Mouse (Mus musculus): ENCODE measurements around the gene Cep19.
"Not testable (repeated sequence)": the region's sequence is repeated elsewhere in the genome, so short reads cannot be mapped to it uniquely, and the experiment has no call there.

Cep19 gene

DNA sequence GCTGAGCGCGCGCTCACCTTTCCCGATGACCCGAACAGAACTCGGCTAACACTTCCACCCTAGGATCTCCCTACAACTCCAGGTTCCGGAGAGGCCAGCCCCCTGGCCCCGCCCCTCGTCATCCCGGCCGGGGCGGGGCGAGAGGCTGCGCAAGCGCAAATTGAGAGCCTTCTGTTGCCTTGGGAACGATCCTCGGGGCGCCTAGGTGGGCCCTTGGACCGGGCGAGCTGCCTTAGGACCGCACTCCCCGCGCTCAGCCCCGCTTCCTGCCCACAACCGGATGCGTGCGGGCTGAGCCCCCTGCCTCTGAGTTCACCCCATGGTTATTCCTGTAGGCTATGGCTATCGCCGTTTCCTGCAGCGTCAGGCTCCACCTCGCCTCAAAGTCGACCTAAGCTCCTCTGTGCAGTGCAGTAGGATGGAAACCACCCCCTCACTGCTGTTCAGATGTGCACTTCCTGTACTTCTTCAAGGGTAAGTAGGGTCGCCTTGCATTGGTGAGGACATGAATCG, at the start of gene Cep19, which contains the start of gene Pigx:
Gene Cep19, plus strand, starts transcription at position 163 of the 513 bp plus-strand sequence.
Gene Pigx, minus strand, starts transcription at position 103 of the 513 bp plus-strand sequence.
- in situ Hi-C loops (cut with MboI; ENCODE audit: low pct_unique_long_range_greater_than_20kb in 1 of 2, low sequenced_read_pairs in 2 of 2, unreplicated experiment in 1 of 2): no loop called here

DNA sequence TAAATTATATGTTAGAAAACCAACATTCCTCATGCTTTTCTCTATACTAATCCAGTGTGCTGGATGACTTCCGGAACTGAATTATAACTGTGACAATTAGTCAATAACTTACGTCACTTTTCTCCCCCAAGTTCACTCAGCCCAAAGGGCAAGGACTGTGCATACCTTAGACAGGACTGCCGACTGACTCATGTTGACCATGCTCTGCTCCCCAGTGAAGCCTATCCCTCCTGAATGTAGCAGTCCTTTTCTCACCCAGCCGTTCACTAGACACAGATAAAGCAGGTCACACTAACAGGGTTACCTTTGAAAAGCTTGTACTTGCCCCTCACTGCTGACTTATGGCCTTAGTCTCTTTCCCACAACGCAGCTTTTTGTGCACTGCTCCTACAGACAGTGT, 40.8 kb upstream of the Cep19 start:
- in situ Hi-C loops (cut with MboI; ENCODE audit: low pct_unique_long_range_greater_than_20kb in 1 of 2, low sequenced_read_pairs in 2 of 2, unreplicated experiment in 1 of 2): no loop called here

DNA sequence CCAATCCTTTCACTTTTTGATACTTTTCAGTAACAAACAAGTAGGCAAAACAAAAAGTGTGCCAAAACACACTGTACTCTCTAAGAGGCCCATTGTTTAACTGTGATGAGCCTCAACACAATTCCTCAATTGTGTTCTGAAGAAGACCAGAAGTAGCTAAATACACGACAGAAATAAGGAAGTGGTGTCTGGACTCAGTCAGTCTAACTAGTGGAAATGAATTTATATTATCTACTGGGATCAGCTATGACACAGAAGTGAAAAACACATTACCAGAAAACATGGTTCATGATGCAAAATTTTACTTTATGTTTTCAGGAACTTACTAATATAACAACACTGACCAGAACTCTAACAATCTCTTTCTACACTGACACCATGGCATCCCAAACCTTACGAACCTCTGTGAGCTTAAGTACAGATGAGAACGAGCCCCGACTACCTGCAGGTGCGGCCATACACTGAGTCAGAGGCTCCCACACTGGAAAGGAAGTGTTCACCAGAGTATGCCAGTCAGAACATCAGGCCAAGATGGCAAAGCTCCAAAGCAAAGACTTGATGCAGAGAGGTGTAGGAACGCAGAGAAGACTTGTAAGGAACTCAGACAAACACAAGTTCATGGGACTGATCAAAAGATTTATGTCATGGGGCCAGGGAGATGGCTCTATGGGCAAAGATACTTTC, 39.6 kb upstream of the Cep19 start:
- in situ Hi-C loops (cut with MboI; ENCODE audit: low pct_unique_long_range_greater_than_20kb in 1 of 2, low sequenced_read_pairs in 2 of 2, unreplicated experiment in 1 of 2): no loop called here

DNA sequence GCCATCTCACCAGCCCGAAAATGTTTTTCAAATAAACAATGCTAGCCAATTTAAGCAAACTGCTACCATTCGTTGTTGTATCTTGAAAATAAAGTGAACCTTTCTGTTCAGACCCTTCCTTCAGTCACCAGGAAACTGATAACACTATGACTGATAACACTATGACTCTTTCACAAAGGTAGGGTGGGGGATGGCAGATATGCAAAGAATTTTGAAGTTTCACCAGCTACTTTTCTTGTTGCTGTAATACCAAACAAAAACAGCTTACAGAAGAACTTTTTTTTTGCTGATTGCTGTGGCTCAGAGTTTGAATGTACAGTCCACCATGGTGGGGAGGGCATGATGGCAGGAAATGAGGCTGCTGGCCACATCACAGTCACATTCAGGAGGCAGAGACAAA, 37.4 kb upstream of the Cep19 start:
- in situ Hi-C loops (cut with MboI; ENCODE audit: low pct_unique_long_range_greater_than_20kb in 1 of 2, low sequenced_read_pairs in 2 of 2, unreplicated experiment in 1 of 2): no loop called here

DNA sequence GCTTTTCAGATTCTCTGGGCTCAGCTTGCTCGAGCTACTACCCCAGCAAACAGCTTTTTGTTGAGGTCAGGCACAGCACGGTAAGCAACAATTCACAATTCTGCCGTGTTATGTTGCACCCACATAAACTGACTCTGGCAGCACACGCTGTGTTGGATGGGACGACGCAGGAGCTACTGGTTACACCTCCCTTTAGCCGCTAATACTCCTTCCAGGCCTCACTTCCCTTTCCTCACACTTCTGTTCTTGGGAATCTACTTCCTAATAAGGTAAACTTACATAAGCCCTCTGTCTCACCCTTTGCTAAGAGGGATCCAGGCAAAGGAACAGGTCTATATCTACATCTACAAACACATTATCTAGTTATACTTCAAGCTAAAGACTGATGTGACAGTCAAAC, 35.7 kb upstream of the Cep19 start:
- in situ Hi-C loops (cut with MboI; ENCODE audit: low pct_unique_long_range_greater_than_20kb in 1 of 2, low sequenced_read_pairs in 2 of 2, unreplicated experiment in 1 of 2): no loop called here

DNA sequence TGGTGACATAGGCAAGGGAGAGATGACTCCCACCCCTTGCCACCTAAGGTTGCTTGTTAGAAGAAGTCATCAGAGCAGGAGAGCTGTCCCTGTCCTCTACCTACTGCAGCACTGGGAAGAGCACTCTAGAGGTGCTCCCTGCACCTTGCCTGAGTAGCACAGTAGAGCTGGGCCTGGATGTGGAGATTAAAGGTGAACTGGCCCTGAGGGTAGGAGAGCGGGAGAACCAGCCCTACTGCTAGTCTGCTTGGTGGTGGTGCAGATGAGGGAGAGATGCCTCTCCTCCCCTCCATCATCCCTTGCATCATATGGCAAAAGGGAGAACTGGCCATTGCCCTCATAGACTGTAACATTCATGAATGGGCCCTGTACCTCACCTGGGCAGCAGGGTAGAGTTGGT, 32.7 kb upstream of the Cep19 start:
- in situ Hi-C loops (cut with MboI; ENCODE audit: low pct_unique_long_range_greater_than_20kb in 1 of 2, low sequenced_read_pairs in 2 of 2, unreplicated experiment in 1 of 2): no loop called here

DNA sequence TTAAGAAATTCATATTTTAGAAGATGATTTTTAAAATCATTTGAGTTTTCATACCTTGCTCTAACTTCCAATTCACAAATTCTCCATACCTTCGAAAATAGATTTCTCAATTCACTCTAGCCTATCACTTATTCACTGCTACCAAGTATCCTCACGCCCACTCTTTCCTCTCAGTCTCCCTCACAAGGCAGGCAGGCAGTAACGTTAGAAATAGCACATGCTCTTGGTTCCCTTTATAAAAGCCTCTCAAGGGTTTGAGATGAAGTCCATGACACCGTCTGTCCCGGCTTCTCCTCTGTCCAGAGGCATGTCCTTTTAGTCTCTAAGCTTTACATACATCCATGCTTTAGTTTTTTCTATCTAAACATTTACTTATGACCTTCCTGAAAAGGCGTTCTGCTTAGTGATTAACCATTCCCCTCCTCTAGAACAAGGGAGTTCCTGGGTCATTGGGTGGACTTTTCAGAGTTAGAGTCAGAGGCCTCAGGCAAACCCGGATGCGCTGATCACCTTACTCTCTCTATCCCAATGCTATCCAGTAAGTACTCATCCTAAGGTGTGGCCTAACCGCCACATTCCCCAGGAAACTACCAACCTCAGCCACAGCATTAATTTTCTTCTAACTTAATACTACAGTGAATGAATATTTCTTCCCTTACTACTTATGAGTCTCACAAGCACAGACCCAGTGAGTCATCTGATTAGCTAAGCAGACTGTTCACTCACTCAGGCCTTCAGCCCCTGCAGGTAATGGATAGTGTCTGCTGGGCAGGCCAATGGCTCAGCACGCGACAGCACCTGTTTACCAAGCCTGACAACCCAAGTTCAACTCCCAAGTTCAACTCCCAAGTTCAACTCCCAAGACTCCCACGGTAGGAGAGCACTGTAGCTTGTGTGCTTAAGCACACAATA, 31.0 kb upstream of the Cep19 start:
- in situ Hi-C loops (cut with MboI; ENCODE audit: low pct_unique_long_range_greater_than_20kb in 1 of 2, low sequenced_read_pairs in 2 of 2, unreplicated experiment in 1 of 2): no loop called here

DNA sequence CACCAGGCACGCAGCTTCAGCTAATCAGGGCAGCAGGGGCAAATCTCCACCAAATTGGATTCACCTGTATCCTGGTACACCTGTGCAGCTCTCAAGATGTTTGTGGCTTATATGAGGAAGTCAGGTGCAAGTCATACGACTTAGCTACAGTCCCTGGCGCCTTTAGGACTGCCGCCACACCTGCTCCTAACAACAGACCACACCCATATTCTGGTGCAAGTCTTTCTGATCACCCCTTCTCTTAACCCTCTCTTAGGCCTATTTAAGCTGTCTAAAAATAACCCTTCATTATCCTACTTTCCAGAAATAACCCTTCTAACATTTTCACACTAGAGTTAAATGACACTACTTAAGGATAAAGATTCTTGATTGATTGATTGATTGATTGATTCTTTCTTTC, 29.5 kb upstream of the Cep19 start:
- in situ Hi-C loops (cut with MboI; ENCODE audit: low pct_unique_long_range_greater_than_20kb in 1 of 2, low sequenced_read_pairs in 2 of 2, unreplicated experiment in 1 of 2): not testable (repeated sequence)

DNA sequence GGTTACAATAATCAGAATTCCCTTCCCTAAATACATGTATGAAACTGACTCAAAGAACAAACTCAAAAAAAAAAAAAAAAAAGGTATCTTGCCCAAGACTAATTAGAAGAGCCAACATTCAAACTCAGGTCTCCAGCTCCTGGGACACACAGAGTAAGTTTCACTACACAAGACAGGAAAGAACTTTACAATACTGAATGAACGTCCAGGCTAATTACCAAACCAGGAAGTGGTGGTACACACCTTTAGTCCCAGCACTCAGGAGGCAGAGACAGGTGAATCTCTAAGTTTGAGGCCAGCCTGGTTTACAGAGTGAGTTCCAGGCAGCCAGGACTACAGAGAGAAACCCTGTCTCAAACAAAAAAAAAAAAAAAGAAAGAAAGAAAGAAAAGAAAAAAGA, 23.8 kb upstream of the Cep19 start:
- in situ Hi-C loops (cut with MboI; ENCODE audit: low pct_unique_long_range_greater_than_20kb in 1 of 2, low sequenced_read_pairs in 2 of 2, unreplicated experiment in 1 of 2): no loop called here

- in situ Hi-C loops (cut with MboI; ENCODE audit: low pct_unique_long_range_greater_than_20kb in 1 of 2, low sequenced_read_pairs in 2 of 2, unreplicated experiment in 1 of 2): no loop called here
Observed at GRCm38 (mm10) chr16:32076406-32076805, 23.2 kb upstream of the Cep19 start.

- in situ Hi-C loops (cut with MboI; ENCODE audit: low pct_unique_long_range_greater_than_20kb in 1 of 2, low sequenced_read_pairs in 2 of 2, unreplicated experiment in 1 of 2): no loop called here
Observed at GRCm38 (mm10) chr16:32077648-32078407, 21.8 kb upstream of the Cep19 start.

DNA sequence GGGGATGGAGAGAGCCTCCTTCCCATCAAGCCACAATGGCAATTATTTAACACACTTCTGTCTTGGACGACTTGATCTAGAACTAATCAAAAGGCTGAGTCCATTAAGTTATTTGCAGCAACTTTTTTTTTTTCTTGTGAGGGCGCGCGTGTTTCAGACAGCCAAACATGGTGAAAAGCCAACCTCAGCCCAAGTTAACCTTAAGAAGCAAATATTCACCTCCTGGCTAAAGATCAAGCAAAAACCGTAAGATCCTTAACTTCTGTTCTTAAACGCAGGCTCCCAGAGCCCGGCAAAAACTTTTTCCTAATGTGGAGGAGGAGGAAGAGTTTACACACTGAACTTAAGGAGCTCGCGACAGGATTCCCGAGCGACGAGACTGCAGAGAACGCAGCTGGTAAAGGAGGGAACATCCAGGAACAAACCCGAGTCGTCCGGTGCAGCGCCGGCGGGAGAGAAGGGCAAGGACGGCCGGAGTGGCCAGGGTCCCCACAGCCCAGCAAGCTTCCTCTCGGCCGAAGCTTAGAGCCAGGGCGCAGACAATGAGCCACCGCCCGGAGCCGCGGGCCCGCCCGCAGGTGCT, 21.1 kb upstream of the Cep19 start:
- in situ Hi-C loops (cut with MboI; ENCODE audit: low pct_unique_long_range_greater_than_20kb in 1 of 2, low sequenced_read_pairs in 2 of 2, unreplicated experiment in 1 of 2): no loop called here

GRCm38 (mm10) chr16:32078991-32079511, 20.5 kb upstream of the Cep19 start, which contains the start of gene Pak2:
Gene Pak2 (minus strand): TSS chr16:32079342.
- in situ Hi-C loops (cut with MboI; ENCODE audit: low pct_unique_long_range_greater_than_20kb in 1 of 2, low sequenced_read_pairs in 2 of 2, unreplicated experiment in 1 of 2): no loop called here

DNA sequence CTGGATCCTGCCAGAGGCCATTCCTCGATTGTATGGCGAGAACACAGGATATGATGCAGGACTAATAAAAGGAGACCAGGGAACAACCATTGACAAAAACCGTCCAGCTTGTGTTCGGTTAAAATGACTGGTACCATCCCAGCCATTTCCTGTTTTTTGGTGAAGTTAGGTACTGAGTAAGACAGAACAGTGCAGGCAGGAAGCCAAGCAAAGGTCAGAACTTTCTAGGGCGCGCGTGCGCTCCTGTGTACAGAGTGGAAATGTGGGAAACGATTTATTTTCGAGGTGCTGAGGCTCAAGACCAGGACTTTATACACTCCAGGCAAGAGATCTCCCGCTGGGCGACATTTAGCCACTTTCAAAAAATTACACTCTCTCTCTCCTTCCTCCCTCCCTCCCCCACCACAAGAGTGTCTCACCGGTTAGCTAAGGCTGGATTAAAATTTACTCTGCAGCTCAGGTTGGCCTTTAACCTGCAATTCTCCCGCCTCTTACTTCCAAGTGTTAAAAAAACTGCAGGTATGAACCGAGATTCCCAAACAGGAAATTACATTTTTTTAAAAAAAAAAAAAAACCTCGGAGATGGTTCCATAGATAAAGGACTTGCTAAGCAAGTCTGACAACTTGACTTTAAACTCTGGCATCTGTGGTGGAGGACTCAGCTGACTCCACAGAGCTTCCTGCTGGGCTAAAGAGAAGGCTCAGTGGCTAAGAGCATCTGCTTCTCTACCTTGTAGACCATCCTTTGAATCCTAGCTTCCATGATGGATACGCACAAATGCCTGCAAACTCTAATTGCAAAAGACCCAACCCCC, 11.8 kb upstream of the Cep19 start:
- in situ Hi-C loops (cut with MboI; ENCODE audit: low pct_unique_long_range_greater_than_20kb in 1 of 2, low sequenced_read_pairs in 2 of 2, unreplicated experiment in 1 of 2): no loop called here

DNA sequence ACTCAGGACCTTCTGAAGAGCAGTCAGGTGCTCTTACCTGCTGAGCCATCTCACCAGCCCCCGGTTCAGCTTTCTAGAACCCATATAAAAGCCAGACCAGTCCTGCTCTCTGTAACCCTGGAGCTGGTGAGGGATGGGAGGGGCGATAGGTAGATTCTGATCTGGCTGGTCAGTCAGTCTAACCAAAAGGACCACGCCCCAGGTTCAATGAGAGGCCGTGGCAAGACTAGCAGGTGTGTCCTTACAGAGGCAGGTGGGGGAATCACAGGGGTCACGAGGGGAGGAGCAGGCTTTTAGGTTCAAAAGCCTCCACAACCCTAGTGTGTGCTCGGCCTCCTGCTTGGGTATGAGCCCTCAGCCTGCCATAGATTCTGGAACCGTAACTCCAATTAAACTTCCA, 8.1 kb upstream of the Cep19 start:
- in situ Hi-C loops (cut with MboI; ENCODE audit: low pct_unique_long_range_greater_than_20kb in 1 of 2, low sequenced_read_pairs in 2 of 2, unreplicated experiment in 1 of 2): no loop called here

- in situ Hi-C loops (cut with MboI; ENCODE audit: low pct_unique_long_range_greater_than_20kb in 1 of 2, low sequenced_read_pairs in 2 of 2, unreplicated experiment in 1 of 2): not testable (repeated sequence)
Observed at GRCm38 (mm10) chr16:32097757-32098156, 1.8 kb upstream of the Cep19 start.

DNA sequence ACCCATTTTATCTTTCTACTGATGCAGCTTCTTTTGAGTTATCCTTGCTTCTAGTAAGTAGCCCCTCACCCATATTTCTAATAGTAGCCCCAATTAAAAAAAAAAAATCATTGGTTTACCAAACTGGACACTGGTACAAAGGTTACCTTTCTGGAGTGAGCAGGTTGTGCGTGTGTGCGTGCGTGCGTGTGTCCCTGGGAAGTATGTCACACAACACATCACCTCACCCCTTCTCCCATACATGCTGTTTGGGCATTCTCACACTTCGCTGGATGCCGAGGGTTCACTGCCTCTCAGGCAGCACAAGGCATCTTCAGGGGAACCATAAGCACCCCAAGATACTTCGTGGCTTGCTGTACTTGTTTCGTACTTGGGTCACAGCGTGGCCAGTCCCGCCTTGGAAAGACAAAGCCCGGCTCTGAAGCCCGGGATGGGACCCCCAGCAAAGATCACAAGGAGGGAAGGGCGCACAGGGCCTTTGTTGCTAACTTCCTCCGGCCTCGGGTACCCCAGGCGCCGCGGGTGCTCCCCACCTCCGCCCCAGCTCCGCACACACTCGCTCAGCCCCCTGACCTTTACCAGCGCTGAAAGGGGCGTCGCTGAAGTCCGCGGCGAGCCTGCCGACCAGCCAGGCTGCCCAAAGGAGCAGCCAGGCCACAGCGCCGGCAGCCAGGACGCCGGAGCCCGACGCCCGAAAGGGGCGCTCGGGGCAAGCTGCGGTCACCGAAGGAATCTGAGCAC, 533 bp upstream of the Cep19 start:
- in situ Hi-C loops (cut with MboI; ENCODE audit: low pct_unique_long_range_greater_than_20kb in 1 of 2, low sequenced_read_pairs in 2 of 2, unreplicated experiment in 1 of 2): no loop called here
